12 mouse cellular contexts compared by ENCODE assay signal in the genomic region with DNA sequence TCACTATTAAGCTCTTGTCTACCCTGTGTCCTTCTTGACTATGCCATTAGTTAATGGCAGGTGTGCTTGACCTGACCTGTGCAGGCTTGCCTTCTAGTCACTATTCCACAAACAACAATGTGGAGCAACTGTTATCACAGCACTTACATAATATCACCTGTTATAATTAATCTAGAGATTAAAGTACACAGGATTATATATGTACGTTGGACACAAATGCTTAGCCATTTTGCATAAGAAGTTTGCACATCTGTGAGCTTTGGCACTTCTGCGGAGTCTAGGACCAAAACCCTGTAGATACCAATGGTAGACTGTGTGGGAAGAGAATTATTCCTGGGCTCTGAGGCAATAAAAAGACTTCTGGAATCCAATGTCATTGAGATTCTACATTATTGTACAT.
"Had no signal": no experiment of that assay in that cellular context is flagged by ENCODE, and none has a peak within 500 bp of the region (broad histone marks: within the 10 kb centered on the region; RNA-seq: fewer than 3 reads in every experiment).

No protein-coding gene starts in this region.

- DNase-seq: retina, postnatal 1 day; right cerebral cortex, adult 18-20 months; right cerebral cortex, postnatal 14 days; right cerebral cortex, postnatal 25 days; right cerebral cortex, postnatal 4 days; spleen, adult 18-20 months; thymus, adult 18-20 months; thymus, adult 2 months; thymus, postnatal 14 days; thymus, postnatal 25 days; thymus, postnatal 36 days; thymus, postnatal 4 days had no signal
